Mouse (Mus musculus): ENCODE measurements at regions not wholly inside any gene's neighbourhood (a gene's known extent, or its start where the extent isn't known, plus 50 kb on each side); places are given as distances from the start of the nearest gene placed in this dataset.
"Not testable (repeated sequence)": the region's sequence is repeated elsewhere in the genome, so short reads cannot be mapped to it uniquely, and the experiment has no call there.

DNA sequence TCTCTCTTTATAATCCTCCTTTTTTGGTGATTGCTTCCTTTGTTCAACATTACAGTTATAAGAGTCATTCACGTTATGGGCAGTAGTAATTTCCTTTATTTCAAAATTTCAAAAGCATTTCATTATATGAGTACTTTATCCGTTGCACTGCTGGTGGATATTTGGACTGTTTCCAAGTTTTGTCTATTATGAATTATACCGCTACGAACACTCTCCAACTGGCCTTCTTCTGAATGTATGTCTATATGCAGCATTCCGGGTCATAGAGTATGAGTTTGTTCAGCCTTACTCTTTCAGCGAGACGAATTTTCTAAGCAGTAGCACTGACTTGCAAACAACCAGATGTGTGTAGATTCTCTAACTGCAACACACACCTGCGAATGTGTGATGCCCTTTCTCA is 57.8 kb downstream of the Dusp6 start:
- DNase-seq (ENCODE audit: inconsistent age in 2 of 2, low spot score in 1 of 2): no peak

DNA sequence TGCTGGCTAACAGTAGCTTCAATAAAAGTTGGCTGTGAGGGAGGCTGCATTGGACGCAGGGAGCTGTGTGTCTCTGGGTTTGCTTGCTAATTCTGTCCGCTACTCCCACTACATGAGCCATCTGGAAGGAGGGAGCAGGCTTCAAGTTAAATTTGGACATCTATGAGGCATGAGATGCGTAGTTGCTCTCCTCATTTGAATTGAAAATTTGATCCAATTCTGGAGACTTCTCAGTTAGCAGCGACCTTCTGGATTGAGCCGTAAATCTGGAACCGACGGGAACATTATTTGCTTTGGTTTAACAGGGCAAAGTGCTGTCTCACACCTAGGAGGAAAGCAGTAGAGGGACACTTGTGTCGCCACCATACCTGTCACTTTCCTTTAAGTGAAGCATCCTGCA is 60.3 kb downstream of the Dusp6 start:
- DNase-seq (ENCODE audit: inconsistent age in 2 of 2, low spot score in 1 of 2): no peak

DNA sequence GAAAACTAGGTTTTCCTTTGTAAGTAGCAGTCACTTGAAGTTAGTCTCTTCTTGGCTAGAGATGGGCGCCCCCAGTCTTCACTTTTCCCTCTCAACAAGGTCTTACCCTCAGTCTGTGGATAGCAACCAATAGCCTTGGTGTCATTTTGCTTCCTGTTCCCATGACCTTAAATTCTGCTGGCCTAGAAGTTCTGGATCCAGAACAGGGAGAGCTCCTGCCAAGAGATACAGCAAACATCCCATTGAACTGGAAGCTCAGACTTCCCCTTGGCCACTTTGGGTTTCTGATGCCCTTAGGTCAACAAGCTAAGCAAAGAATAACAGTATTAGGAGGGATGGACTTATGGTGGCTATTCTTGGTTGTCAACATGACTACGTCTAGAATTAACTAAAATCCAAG is 64.5 kb downstream of the Dusp6 start:
- peak; percentile 14 to 64 for DNase-seq (ENCODE audit: inconsistent age in 2 of 2, low spot score in 1 of 2)

DNA sequence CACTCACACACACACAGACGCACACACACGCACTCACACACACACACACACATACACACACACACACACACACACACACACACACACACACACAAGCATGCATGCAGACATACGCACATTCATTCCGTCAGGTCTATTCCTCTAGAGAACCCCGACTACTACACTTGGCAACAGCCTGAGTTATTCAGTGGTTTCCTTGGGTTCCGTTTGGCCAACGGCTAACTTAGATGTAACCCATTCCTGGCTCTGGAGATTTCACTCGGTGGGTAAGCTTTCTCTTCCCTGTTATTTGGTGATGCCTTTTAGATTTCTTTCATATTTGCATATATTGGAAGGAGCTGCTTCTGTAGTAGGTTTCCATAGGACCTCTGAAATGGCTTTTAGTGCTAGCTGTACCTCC is 65.5 kb downstream of the Dusp6 start:
- no peak for DNase-seq (ENCODE audit: inconsistent age in 2 of 2, low spot score in 1 of 2)

DNA sequence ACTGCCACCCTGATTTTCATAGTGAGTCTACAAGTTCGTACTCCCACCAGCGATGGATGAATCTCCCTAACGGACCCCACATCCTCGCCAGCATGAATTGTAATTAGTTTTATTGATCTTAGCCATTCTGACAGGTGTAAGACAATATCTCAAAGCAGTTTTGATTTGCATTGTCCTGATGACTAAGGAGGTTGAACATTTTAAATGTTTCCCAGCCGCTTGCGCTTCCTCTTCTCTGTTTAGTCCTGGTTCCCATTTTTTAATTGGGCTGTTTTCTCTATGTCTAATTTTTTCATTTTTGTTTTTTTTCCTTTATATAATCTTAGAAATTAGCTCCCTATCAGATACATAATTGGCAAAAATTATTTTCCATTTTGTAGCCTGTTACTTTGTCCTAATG is 66.4 kb downstream of the Dusp6 start:
- DNase-seq (ENCODE audit: inconsistent age in 2 of 2, low spot score in 1 of 2): no peak

DNA sequence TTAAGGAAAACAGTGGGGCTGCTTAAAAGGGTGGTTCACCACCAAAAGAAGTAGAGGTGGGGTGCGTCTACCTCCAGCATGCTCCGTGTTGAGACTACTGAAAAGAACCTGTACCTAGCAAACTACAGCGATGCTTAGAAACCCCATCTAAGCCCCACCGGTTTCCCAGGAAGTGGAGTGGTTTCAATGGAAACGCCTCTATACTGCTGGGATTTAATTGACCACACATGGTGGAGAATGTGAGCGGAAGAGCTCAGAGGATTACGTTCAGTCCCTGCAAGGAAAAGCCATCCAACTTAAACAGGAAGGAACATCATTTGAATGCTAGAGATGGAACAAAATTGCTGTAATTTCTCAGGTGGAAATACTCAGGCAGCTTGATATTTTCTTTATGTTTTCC is 67.5 kb downstream of the Dusp6 start:
- no peak for DNase-seq (ENCODE audit: inconsistent age in 2 of 2, low spot score in 1 of 2)

DNA sequence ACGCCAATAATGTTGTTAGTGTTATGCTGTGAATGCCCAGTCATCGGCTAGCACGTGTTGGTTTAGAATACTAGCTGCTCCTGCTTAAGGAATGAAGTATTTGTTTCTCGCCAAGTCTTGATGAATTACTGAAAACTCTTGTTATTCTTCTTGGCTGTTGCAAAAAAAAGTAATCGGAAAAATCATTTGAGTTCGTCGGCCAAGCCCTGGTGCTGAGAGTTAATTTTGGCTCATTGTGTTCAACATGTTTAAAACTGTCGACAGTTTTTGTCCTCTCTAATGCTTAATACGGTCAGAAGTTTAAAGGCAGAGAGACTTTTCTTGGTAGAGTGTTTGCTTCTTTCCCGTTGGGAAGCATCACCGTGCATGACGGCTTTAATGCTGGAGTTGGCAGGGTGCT is 68.8 kb downstream of the Dusp6 start:
- no peak for DNase-seq (ENCODE audit: inconsistent age in 2 of 2, low spot score in 1 of 2)

DNA sequence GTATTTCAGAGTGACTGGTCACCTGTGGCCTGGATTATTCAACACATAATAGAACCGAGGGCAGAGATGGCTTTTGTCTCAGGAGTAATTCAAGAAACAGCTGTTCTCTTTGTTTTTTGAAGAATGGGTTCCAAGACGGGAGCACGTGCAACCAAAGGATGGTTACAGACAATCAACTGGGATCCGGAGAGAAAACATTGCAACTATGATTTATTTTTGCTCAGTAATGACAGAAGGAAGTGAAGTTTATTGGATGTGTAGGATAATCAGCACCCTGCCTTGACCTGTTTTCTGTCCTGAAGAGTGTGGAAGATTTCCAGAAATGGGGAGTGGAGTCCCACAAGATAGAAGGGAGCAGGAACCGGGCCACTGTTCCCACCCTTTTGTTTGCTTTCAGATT is 70.8 kb downstream of the Dusp6 start:
- no peak for DNase-seq (ENCODE audit: inconsistent age in 2 of 2, low spot score in 1 of 2)

DNA sequence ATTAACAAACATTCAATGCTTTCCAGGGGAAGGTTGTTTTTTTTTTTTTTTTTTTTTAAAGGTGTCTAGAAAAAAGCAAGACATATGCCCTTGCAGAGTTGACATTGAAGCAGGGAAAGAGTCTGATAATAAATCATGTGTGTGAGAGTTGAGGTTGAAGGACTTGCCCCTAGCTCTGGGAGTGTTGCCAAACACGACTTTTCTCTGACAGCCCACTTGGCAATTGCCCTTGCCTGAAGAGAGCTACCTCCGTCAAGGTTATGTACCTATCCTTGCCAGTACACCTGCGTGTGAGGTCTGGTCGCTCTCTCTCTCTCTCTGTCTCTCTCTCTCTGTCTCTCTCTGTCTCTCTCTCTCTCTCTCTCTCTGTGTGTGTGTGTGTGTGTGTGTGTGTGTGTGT is 73.1 kb downstream of the Dusp6 start:
- peak; percentile 46 to 81 for DNase-seq (ENCODE audit: inconsistent age in 2 of 2, low spot score in 1 of 2)

DNA sequence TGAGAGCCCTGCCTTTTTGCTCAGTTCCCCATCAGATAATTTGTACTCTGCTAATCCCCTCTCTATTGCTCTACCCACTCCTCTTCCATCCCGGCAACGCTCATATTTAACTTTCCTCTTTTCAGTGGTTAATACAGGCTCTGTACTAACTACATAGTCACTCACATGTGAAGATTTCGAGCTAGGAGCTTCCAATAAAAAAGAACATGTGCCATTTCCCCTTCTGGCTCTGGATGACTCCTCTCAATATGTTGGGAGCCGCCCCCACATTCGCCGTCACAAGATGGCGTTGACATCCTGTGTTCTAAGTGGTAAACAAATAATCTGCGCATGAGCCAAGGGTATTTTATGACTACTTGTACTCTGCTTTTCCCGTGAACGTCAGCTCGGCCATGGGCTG is 75.8 kb downstream of the Dusp6 start:
- DNase-seq (ENCODE audit: inconsistent age in 2 of 2, low spot score in 1 of 2): not testable (repeated sequence)

DNA sequence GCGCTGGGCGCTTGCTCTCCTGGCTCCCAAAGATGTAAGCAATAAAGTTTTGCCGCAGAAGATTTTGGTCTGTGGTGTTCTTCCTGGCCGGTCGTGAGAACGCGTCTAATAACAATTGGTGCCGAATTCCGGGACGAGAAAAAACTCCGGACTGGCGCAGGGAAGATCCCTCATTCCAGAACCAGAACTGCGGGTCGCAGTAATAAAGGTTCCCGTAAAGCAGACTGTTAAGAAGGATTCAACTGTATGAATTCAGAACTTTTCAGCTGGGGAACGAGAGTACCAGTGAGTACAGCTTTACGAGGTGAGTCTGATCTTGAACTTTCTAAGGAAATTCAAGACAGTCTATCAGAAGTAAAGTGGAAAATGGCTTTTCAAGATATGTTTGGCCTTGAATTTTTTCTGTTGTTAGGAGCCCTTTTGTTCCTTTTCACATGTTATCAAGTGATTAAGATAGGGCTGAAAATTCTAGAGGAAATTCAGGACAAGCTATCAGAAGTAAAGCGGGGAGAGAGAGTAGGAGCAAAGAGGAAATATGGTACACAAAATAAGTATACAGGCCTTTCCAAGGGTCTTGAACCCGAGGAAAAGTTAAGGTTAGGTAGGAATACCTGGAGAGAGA is 76.4 kb downstream of the Dusp6 start:
- peak; percentile 69 to 92 for DNase-seq (ENCODE audit: inconsistent age in 2 of 2, low spot score in 1 of 2)

DNA sequence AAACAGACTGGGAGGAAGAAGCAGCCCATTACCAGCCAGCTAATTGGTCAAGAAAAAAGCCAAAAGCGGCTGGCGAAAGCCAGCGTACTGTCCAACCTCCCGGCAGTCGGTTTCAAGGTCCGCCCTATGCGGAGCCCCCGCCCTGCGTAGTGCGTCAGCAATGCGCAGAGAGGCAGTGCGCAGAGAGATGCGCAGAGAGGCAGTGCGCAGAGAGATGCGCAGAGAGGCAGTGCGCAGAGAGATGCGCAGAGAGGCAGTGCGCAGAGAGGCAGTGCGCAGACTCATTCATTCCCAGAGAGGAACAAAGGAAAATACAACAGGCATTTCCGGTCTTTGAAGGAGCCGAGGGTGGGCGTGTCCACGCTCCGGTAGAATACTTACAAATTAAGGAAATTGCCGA is 77.0 kb downstream of the Dusp6 start:
- DNase-seq (ENCODE audit: inconsistent age in 2 of 2, low spot score in 1 of 2): not testable (repeated sequence)

DNA sequence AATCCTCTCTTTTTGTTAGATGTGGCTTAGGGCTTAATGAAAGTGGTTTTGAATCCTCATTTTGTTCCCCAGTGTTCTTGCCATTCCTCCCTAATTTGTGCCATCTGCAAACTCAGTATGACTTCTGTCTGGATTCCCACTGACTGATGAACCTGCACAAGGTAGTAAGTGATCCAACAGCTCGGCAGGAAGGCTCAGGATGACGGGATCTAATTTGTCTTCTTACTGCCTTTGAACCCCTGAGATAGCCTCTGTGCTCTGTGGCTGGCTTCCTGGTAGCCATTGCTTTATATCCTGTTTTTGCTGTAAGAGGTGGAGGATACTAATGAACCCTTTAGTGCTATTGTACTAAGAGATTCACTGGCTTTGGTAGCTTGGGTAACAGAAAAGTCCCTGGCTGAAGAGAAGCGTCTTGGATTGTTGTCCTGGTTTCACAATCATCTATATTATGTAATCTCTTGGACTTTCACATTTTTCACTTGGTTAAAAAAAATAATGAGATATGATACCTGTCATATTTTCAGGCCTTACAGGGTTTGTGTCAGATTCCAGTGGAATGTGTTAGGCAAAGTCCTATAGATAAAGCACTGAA is 86.2 kb downstream of the Dusp6 start:
- DNase-seq (ENCODE audit: inconsistent age in 2 of 2, low spot score in 1 of 2): peak in 1 of 2 experiments; percentile 62

DNA sequence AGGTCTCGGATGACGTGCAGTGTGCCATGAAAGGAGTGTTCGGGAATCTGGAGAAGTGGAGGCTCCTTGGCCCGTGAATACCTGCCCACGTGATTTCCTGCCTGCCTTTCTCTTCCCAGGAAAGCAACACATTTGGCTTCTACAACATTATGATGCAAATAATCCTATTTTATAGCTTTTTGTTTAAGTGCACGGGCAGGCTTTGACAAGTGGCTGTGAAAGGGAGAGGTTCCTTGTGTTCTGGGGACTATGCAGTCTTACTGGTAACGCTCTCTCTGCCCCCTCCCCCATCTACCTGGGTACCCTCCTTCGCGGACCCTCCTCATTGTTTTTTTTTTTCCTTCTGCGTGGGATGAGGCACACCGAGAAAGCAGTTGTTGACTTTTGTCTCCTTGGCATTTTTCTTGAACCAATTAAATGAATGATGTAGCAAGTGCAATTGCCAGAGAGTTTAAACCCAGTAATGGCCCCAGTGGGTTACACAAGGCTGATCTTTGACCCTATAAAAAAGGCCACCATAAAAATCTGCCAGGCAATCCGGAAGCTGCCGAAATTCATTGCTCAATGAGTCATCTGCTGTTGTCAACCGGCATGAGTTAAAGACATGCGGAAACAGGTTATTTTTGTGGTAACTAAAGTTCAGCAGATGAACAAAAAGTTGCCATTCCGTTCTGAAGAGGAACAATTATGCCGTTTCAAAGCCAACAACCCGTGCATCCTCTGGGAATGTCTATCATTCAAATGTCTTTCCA is 90.7 kb downstream of the Dusp6 start:
- DNase-seq (ENCODE audit: inconsistent age in 2 of 2, low spot score in 1 of 2): peak; percentile 65 to 92

DNA sequence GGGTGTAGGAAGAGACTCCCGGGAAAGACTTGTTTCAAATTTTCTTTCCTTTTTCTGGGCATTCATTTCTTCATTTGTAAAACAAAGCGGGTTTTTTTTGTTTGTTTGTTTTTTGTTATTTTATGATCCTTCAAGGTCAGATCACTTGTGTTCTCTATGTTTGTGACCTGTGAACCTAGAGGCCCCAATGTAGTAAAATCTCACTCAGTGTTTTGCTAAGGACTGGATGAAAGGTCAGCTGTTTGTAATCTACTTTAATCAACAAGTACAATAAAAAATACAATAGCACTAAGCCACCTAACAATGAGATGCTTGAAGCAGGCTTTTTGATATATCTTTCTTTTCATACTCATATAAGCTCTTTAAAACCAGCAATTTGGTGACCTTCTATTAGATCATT is 91.3 kb downstream of the Dusp6 start:
- no peak for DNase-seq (ENCODE audit: inconsistent age in 2 of 2, low spot score in 1 of 2)

DNA sequence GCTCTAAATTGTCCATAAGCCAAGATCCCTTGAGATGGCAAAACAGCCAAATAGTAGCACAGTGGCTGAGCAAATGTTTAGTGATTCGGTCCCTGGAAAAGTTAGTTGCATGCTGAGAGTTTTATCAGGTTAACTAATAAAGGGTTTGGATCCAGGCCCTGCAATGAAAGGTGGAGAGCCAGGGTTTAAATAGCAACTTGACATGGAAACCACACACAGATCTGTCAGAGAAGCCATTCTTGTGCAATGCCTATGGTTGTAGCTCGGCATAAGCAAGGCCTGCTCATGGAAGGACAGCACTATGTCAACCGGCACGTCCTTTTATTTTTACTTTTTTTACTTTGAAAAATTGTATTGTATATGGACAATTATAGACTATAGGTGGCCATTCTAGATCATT is 92.3 kb downstream of the Dusp6 start:
- DNase-seq (ENCODE audit: inconsistent age in 2 of 2, low spot score in 1 of 2): no peak

DNA sequence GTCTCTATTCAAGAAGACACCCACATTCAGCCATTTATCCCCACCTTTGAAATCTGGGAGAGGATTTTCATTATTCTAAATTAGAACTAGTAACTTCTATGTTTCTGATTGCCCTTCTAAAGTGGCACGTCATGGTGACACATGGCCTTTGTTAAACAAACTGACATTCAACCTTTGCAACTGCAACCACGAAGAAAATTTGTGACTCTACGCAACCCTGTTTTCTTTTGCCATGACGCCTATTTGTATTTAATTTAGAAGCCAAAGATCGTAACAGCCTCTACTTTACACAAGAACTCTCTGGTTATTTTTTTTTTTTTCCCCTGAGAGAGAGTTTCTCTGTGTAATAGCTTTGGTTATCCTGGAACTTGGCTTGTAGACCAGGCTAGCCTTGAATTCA is 93.2 kb downstream of the Dusp6 start:
- DNase-seq (ENCODE audit: inconsistent age in 2 of 2, low spot score in 1 of 2): no peak

DNA sequence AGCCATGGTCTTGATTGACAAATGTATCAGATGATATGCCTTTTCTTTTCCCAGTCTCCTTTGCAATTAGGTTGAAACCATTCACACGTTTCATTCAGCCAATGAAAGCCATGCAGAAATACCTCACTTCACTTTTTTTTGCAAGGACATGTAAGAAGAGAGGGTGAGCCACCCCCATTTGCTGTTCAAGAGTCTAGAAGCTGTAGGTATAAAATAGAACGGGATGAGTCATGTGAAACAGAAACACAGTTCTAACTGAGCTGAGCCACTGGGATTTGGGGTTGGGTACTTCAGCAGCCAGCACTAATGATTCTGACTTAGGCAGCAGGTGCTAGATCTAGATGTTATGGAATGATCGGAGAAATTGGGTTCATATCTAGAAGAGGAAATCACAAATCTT is 93.9 kb downstream of the Dusp6 start:
- no peak for DNase-seq (ENCODE audit: inconsistent age in 2 of 2, low spot score in 1 of 2)

DNA sequence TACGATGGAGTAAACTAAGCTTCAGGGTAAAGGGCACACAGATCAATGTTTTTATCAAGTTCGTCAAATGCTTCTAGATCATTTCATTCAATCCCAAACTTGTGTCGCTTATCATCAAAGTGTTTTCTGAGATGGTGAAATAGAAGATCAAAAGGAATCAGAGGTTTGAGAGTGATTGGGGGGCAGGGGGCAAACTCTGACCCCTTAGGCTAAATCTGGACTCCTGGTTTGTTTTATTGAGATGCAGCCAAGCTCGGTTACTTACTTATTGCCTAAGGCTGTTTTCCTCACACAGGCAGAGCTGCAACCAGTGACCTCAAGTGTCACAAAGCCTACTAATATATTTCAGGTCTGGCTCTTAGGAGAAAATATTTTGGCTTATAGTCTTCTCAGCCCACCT is 94.3 kb downstream of the Dusp6 start:
- DNase-seq (ENCODE audit: inconsistent age in 2 of 2, low spot score in 1 of 2): no peak

DNA sequence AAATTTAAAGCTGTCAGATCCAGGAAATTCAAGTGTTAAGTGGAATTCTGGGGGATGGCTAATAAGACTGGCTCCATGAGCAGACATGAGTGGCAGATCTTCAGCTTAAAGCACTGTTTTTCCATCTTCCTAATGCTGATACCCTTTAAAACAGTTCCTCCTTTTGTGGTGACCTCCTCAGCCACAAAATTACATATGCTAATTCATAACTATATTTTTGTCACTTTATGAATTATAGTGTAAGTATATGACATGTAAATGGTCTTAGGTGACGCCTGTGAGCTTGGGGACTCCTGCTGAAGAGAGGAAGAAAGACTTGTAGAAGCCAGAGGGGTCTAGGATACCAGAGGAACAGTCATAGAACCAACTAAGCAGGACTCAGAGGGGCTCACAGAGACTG is 95.2 kb downstream of the Dusp6 start:
- DNase-seq (ENCODE audit: inconsistent age in 2 of 2, low spot score in 1 of 2): no peak

DNA sequence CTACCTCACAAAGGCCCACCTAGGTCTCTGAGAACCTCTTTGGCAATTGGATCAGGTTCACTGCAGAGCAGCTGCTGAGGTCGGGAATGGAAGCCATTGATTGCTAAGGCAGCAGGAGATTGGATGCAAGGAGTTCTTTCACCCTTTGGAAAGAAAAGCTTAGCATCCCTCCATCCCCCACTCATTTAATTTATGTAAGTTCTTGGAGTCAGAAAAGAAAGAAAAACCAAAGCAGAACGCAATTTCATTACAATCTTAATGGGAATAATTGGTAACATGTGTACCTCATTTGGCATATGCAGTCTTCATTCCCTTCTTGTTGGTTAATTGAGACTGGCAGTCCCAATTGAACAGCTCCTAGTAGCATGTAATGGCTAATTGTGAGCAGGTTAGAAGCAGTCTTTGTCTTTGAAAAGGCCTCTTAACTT is 96.4 kb downstream of the Dusp6 start:
- no peak for DNase-seq (ENCODE audit: inconsistent age in 2 of 2, low spot score in 1 of 2)

DNA sequence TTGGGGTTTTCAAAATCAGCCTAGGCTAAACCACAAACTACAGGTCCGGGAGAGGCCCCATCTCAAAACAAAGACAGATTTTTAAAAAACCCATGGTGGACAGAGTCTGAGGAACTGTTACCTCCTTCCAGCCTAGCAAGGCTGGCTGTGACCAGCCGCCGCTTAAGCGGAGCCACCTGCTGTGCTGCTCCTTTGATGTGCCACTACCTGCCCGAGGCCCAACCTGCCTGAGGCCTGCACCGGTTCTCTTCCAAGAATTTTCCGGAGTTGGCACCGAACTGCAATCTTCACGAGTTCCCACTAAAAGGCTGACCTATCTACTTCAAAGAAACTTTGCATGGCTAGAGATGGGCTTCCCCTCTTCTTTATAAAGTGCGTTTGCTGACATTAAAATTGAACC is 97.6 kb downstream of the Dusp6 start:
- DNase-seq (ENCODE audit: inconsistent age in 2 of 2, low spot score in 1 of 2): not testable (repeated sequence)

DNA sequence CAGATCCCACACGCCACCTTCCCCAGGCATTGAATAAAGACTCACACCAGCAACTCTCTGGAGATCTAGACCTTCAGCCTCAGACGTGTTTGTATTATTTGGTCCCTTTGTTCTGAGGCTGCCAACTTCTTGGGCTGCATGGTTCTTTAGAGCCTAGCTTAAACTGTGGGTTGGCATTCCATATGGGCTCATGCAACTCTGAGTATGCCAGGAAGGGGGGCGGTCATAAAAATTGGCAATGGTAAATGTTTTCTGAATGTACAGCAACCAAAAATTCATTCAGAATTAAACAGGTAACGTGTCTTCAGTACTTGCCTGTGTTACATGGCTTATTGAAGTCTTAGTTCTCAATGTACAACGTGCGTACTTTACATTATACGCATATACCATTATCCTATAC is 103.1 kb downstream of the Dusp6 start:
- no peak for DNase-seq (ENCODE audit: inconsistent age in 2 of 2, low spot score in 1 of 2)
